Mouse (Mus musculus): ENCODE data around the gene Scd4. TPM values are rescaled to one million over a fixed set of nuclear protein-coding genes. Genes with fewer than 3 reads are reported as not detected.

Gene Scd4
- polyA plus RNA-seq (2015; fragmentation: Nextera tagmentation; extraction: Ambion mirVana), result 0.16 and 0.21 TPM in 2 replicates

DNA sequence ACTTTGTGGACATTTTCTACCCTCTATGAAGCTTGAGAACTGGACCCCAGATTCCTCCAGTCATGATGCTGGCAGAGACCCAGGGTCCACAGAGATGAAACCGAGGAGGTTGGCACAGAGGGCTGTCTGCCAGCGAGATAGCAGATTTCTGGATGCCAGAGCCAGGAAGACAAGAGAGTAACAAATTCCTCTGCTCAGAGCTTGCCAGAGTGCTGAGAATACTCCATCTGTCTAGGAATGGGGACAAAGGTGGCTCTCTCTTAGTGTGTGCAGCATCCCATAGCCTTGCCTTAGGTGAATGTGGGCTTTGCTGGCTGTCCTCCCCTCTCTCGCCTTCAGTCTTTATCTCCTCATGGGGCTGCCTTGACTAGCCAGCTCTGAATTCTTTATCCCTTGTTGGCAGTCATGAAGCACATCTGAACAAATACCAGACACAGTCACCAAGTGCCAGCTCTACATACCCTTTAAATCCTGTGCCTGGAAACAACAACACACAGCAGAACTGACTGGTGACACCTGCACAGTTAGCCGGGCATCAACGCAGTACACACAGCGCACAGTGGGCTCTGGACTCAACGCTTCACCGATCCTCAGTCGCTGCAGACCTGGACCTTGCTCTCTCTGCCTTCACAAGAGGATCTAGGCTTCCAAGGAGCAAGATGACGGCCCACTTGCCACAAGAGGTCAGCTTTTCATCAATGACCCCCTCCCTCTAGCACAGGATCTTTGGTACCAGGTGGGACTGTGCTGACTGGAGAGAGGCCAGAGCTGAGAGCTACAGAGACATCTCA, at the start of gene Scd4:
Scd4 (plus strand) TSS at position 260 of the 791 bp plus-strand sequence.
- no peak within 1 kb of the TSS for H3K27ac ChIP-seq (ENCODE audit: low read depth, low read length)
- ATAC-seq, result peak; percentile 48; the same call in 1 of the 2 replicates

DNA sequence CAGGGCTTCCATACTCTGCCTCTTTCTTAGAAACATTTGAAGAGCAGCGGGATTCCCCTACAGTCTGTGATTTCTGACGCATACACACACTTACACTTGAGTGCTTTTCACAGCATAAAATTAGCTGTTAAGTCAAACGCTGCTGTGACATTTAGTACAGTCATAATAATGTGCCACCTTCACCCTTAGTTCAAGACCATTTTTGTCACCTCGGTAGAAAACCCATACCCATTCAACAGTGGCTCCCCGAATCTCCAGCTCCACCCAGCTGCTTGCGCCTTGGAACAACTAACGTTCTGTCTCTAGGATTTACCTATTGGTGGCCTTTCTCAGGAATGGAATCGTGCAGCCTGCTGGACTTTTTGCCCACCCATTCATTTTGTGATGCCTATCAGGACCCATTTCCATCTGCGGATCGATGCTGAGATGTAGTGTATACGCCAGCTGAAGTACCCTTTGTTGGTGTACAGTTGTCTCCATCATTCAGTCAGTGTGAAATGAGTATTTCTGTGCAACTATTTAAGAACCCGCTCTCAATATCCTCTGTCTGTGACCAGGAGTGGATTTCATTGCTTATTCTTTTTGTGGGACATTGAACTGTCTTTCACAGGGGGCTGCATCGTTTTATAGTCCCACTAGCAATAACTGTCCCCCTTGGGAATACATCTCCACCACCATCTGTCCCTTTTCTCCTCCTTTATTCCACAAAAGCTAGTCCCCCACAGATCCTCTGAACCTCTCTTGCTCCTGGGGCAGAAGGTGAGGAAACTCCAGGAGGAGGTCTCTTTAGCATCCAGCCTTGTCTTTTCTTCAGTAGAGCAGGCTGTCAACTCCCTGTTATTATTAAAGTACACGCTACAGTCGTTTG, 49.5 kb upstream of the Scd4 start:
- Histone ChIP-seq H3K27me3 (replicated peaks; ENCODE audit: control insufficient read depth, insufficient read depth, low read length) (no peaks in the 10 kb centered on the region), H3K36me3 (ENCODE audit: control insufficient read depth, insufficient read depth, low read length) (no peaks in the 10 kb centered on the region), H3K9me3 (ENCODE audit: control insufficient read depth, low read length) (no peaks in the 10 kb centered on the region), H3K4me3 (ENCODE audit: low read length) (peak overlapping the region; percentile 49), H3K27ac (ENCODE audit: low read depth, low read length) (peak overlapping the region; percentile 92), H3K4me2 (ENCODE audit: low read length) (peak overlapping the region; percentile 74), H3K4me1 (ENCODE audit: control insufficient read depth, insufficient read depth, low read depth, low read length) (peaks cover 22% of the 10 kb centered on the region), H3K9ac (ENCODE audit: low read depth, low read length) (peak overlapping the region; percentile 33; the same call in 1 of the 2 replicates)
- ATAC-seq, result no peak
- WGBS, result 21% methylated on average over 15 of the region's 15 CpGs

More for the DNA sequence above, at the start of gene Scd4:
- no peaks in the 10 kb centered on the region for H3K36me3 ChIP-seq (ENCODE audit: control insufficient read depth, insufficient read depth, low read length)
- no peak within 1 kb of the TSS for H3K4me2 ChIP-seq (ENCODE audit: low read length)
- no peaks in the 10 kb centered on the region for H3K4me1 ChIP-seq (ENCODE audit: control insufficient read depth, insufficient read depth, low read depth, low read length)
- no peaks in the 10 kb centered on the region for H3K27me3 ChIP-seq (replicated peaks; ENCODE audit: control insufficient read depth, insufficient read depth, low read length)
- H3K9me3 ChIP-seq (ENCODE audit: control insufficient read depth, low read length), result no peaks in the 10 kb centered on the region
- WGBS, result 79% methylated on average over 10 of the region's 10 CpGs
- H3K4me3 ChIP-seq (ENCODE audit: low read length), result no peak within 1 kb of the TSS
- no peak within 1 kb of the TSS for H3K9ac ChIP-seq (ENCODE audit: low read depth, low read length)

DNA sequence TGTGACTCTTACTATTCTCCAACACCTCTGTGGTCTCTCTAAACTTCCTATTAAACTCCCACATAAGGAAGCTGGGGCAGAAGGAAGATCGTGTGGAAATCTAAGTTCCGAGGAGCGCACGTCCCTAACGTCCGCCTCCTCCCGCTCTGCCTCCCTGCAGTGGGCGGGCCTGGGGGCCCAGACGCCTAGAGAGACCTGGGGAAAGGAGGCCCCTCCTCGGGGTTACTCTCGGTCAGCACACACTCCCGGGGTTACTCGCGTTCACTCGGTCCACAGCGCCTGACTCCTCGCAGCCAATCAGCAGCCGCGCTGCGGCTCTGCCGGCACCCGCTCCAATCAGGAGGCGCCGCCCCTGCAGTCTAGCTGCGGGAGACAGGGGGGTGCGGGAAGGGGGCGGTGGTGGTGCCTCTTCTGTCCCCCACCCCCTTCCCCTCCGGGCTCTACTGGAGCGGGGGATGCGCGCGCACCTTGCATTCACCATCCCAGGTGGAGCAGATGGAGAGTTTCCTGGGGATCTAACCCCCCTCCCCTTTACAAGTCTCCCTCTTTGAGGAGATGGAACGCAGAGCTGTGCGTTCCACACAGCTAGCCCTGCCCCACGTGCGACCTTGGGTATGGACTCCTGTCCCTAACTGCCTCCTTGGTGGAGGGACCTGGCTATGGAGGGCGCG, 48.7 kb upstream of the Scd4 start:
- ATAC-seq, result peak; percentile 99
- Histone ChIP-seq H3K27me3 (replicated peaks; ENCODE audit: control insufficient read depth, insufficient read depth, low read length) (no peaks in the 10 kb centered on the region), H3K4me3 (ENCODE audit: low read length) (peak overlapping the region; percentile 49), H3K9me3 (ENCODE audit: control insufficient read depth, low read length) (no peaks in the 10 kb centered on the region), H3K27ac (ENCODE audit: low read depth, low read length) (peak overlapping the region; percentile 92), H3K4me1 (ENCODE audit: control insufficient read depth, insufficient read depth, low read depth, low read length) (peaks cover 22% of the 10 kb centered on the region), H3K9ac (ENCODE audit: low read depth, low read length) (peak overlapping the region; percentile 68), H3K36me3 (ENCODE audit: control insufficient read depth, insufficient read depth, low read length) (no peaks in the 10 kb centered on the region), H3K4me2 (ENCODE audit: low read length) (peak overlapping the region; percentile 74)
- 0% methylated on average over 38 of the region's 38 CpGs for WGBS

DNA sequence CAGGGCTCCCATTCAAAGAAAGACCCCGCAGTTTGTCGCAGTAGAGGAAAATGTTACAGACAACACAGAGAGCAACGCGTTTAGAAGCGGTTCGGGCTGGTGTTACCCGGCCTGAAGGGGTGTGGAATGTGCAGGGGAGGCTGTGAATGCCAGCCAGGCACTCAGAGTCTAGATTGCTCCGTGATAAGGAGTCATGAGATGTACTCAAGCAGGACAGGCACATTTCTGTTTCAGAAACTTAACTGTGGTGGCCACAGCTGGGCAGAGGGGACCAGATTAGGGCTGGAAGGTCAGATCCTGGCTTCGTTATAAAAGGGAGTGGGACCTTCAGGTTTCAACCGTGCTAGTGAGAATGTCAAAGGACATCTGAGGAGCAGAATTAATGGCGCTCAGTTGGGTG, 48.2 kb upstream of the Scd4 start:
- Histone ChIP-seq H3K4me1 (ENCODE audit: control insufficient read depth, insufficient read depth, low read depth, low read length) (peaks cover 22% of the 10 kb centered on the region), H3K9me3 (ENCODE audit: control insufficient read depth, low read length) (no peaks in the 10 kb centered on the region), H3K4me3 (ENCODE audit: low read length) (peak overlapping the region; percentile 49), H3K27me3 (replicated peaks; ENCODE audit: control insufficient read depth, insufficient read depth, low read length) (no peaks in the 10 kb centered on the region), H3K4me2 (ENCODE audit: low read length) (peak overlapping the region; percentile 74), H3K36me3 (ENCODE audit: control insufficient read depth, insufficient read depth, low read length) (no peaks in the 10 kb centered on the region), H3K27ac (ENCODE audit: low read depth, low read length) (peak overlapping the region; percentile 92), H3K9ac (ENCODE audit: low read depth, low read length) (peak overlapping the region; percentile 68)
- ATAC-seq, result peak; percentile 44; the same call in 1 of the 2 replicates
- WGBS, result 3% methylated on average over 11 of the region's 11 CpGs

DNA sequence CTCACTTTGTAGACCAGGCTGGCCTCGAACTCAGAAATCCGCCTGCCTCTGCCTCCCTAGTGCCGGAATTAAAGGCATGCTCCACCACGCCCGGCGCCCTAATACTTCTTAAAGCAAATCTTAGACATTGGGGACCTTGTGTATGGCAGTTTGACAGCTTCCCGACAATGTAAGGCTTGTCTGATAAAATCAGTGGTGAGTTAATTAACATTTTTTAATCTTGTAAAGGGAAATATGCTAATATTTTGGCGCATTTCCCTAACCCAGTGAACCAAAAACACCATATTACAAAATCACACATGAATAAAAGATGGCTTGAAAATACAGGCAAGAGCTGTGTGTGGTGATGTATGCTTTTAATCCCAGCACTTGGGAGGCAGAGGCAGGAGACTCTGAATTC, 47.3 kb upstream of the Scd4 start:
- H3K9ac ChIP-seq (ENCODE audit: low read depth, low read length), result no peak overlapping the region
- H3K4me2 ChIP-seq (ENCODE audit: low read length), result no peak overlapping the region
- H3K27me3 ChIP-seq (replicated peaks; ENCODE audit: control insufficient read depth, insufficient read depth, low read length), result no peaks in the 10 kb centered on the region
- H3K4me3 ChIP-seq (ENCODE audit: low read length), result no peak overlapping the region
- 87% methylated on average over 8 of the region's 8 CpGs for WGBS
- H3K27ac ChIP-seq (ENCODE audit: low read depth, low read length), result no peak overlapping the region
- H3K36me3 ChIP-seq (ENCODE audit: control insufficient read depth, insufficient read depth, low read length), result no peaks in the 10 kb centered on the region
- no peaks in the 10 kb centered on the region for H3K9me3 ChIP-seq (ENCODE audit: control insufficient read depth, low read length)
- ATAC-seq, result no peak
- H3K4me1 ChIP-seq (ENCODE audit: control insufficient read depth, insufficient read depth, low read depth, low read length), result peaks cover 22% of the 10 kb centered on the region

DNA sequence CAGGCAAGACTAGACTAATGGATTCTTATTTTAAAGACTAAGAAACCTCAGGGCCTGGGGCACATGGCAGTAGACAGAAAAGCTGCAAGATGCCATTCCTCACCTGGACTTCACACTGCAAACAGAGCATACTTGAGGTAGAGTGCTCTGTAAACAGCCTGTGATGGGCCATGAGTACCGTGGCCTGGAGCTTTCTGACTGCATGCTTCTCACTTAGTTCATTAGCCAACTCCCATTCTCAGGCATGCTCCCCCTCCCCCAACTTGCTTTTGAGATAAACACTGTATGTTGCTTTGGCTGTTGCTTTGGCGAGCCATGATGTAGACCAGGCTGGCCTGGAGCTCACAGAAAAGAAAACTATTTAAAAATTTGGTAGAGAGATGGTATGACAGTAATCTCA, 46.8 kb upstream of the Scd4 start:
- no peak overlapping the region for H3K9ac ChIP-seq (ENCODE audit: low read depth, low read length)
- no peaks in the 10 kb centered on the region for H3K27me3 ChIP-seq (replicated peaks; ENCODE audit: control insufficient read depth, insufficient read depth, low read length)
- 66% methylated on average over 2 of the region's 2 CpGs for WGBS
- no peak overlapping the region for H3K4me2 ChIP-seq (ENCODE audit: low read length)
- no peak for ATAC-seq
- no peak overlapping the region for H3K4me3 ChIP-seq (ENCODE audit: low read length)
- no peaks in the 10 kb centered on the region for H3K36me3 ChIP-seq (ENCODE audit: control insufficient read depth, insufficient read depth, low read length)
- H3K9me3 ChIP-seq (ENCODE audit: control insufficient read depth, low read length), result no peaks in the 10 kb centered on the region
- no peak overlapping the region for H3K27ac ChIP-seq (ENCODE audit: low read depth, low read length)
- peaks cover 19% of the 10 kb centered on the region for H3K4me1 ChIP-seq (ENCODE audit: control insufficient read depth, insufficient read depth, low read depth, low read length)

DNA sequence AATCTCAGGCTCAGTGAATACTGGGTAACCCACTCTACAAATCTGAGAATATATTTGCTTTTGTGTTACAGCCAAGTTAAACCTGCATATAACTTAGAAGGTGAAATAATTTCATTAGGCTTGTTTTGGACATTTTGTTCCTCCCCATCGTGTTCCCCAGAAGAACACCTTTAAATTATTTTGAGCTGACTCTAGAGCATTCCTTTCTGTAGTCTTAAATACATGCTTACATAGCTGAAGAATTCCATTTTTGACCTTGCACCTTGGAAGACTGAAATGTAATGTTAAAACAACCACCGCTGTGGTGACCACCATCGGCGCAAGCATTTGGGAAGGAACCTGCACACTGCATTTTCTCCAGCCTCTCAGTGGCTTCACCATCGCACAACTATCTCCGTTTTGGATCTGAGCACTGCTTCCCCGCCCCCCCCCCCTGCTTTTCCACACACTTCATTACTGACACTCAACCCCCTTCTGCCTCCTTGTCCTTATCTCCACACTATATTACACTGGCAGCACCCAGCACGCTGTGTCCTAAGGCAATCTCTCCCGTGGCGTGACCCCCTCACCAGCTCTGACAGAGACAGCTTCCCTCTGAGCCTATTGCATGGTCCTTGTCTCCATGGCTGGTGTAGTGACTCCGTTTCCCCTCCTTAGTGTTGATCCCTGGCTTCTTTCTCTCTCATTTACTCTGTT, 45.3 kb upstream of the Scd4 start:
- no peak overlapping the region for H3K4me2 ChIP-seq (ENCODE audit: low read length)
- H3K27ac ChIP-seq (ENCODE audit: low read depth, low read length), result no peak overlapping the region
- no peaks in the 10 kb centered on the region for H3K36me3 ChIP-seq (ENCODE audit: control insufficient read depth, insufficient read depth, low read length)
- peaks cover 24% of the 10 kb centered on the region for H3K4me1 ChIP-seq (ENCODE audit: control insufficient read depth, insufficient read depth, low read depth, low read length)
- no peaks in the 10 kb centered on the region for H3K9me3 ChIP-seq (ENCODE audit: control insufficient read depth, low read length)
- H3K9ac ChIP-seq (ENCODE audit: low read depth, low read length), result no peak overlapping the region
- H3K27me3 ChIP-seq (replicated peaks; ENCODE audit: control insufficient read depth, insufficient read depth, low read length), result no peaks in the 10 kb centered on the region
- H3K4me3 ChIP-seq (ENCODE audit: low read length), result no peak overlapping the region
- 76% methylated on average over 11 of the region's 11 CpGs for WGBS
- no peak for ATAC-seq

DNA sequence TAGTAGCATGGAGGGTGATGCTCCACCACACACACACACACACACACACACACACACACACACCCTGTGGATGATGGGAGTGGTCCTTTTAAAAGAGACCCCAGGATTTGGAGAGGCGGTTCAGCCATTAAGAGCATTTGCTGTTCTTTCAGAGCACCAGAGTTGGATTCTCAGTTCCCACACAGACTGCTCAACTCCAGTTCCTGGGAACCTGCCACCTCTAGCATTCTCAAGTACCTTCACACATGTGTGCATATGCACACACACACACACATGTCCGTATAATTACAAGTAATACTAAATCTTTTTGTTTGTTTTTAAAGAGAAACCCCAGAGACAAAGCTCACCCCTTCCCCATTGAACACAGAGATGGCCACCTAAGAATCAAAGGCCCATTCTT, 40.8 kb upstream of the Scd4 start:
- Histone ChIP-seq H3K4me3 (ENCODE audit: low read length) (no peak overlapping the region), H3K9me3 (ENCODE audit: control insufficient read depth, low read length) (no peaks in the 10 kb centered on the region), H3K9ac (ENCODE audit: low read depth, low read length) (no peak overlapping the region), H3K36me3 (ENCODE audit: control insufficient read depth, insufficient read depth, low read length) (no peaks in the 10 kb centered on the region), H3K4me2 (ENCODE audit: low read length) (no peak overlapping the region), H3K27me3 (replicated peaks; ENCODE audit: control insufficient read depth, insufficient read depth, low read length) (no peaks in the 10 kb centered on the region), H3K4me1 (ENCODE audit: control insufficient read depth, insufficient read depth, low read depth, low read length) (peaks cover 21% of the 10 kb centered on the region), H3K27ac (ENCODE audit: low read depth, low read length) (peak overlapping the region; percentile 98)
- 89% methylated on average over 2 of the region's 2 CpGs for WGBS
- no peak for ATAC-seq
